In the genomic region with DNA sequence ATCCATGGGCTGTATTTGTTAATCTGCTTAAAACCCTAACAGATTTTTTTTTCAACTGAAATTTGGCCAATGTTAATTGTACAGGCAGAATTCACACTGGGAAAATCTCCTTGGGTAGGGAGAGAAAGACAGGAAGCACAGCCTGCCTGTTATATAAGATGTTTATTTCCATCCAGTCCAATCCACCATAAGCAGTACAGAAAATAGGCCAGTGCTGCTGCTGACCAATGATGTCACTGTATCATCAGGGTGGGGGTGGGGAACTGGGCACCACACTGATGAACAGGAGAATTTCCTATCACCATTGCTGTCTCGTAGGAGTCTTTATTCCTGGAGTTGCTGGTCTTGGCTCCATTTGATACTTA, we compare ENCODE assay signal across 9 mouse cellular contexts.
DNase-seq lines count a peak whose midpoint lies in the region; ATAC-seq lines count a peak whose summit lies in the region.
"Had no signal": no experiment of that assay in that cellular context is flagged by ENCODE, and none has a peak within 500 bp of the region (broad histone marks: within the 10 kb centered on the region; RNA-seq: fewer than 3 reads in every experiment).

No protein-coding gene starts in this region.

- H3K27ac ChIP-seq in forebrain, embryonic 11.5 days (ENCODE audit: low read depth, low read length), result no peak overlapping the region
- H3K27ac ChIP-seq in forebrain, embryonic 10.5 days, result no peak overlapping the region
- peak overlapping the region; percentile 31; the same call in 1 of the 2 replicates for H3K27ac ChIP-seq in forebrain, embryonic 13.5 days
- peak overlapping the region; percentile 21 for H3K27ac ChIP-seq in midbrain, embryonic 14.5 days (replicated peaks; ENCODE audit: low read depth, low read length)
- H3K27ac ChIP-seq: liver, embryonic 12.5 days had no signal

- H3K27me3 ChIP-seq in forebrain, embryonic 11.5 days (ENCODE audit: control insufficient read depth, insufficient read depth, low read length), result no peaks in the 10 kb centered on the region
- H3K27me3 ChIP-seq in forebrain, embryonic 10.5 days (ENCODE audit: poor library complexity, severe bottlenecking), result no peaks in the 10 kb centered on the region
- H3K27me3 ChIP-seq in forebrain, embryonic 13.5 days, result no peaks in the 10 kb centered on the region
- no peaks in the 10 kb centered on the region for H3K27me3 ChIP-seq in midbrain, embryonic 14.5 days (ENCODE audit: control insufficient read depth, insufficient read depth, low read length)
- H3K27me3 ChIP-seq: liver, embryonic 12.5 days had no signal

- no peak overlapping the region for H3K9ac ChIP-seq in forebrain, embryonic 11.5 days (ENCODE audit: low read length)
- H3K9ac ChIP-seq in forebrain, embryonic 13.5 days, result no peak overlapping the region
- no peak overlapping the region for H3K9ac ChIP-seq in midbrain, embryonic 14.5 days (replicated peaks; ENCODE audit: low read length)
- H3K9ac ChIP-seq: liver, embryonic 12.5 days had no signal

- H3K4me3 ChIP-seq in forebrain, embryonic 11.5 days (ENCODE audit: low read depth, low read length), result no peak overlapping the region
- no peak overlapping the region for H3K4me3 ChIP-seq in forebrain, embryonic 10.5 days
- H3K4me3 ChIP-seq in forebrain, embryonic 13.5 days, result no peak overlapping the region
- H3K4me3 ChIP-seq in midbrain, embryonic 14.5 days (replicated peaks; ENCODE audit: low read depth, low read length), result no peak overlapping the region
- H3K4me3 ChIP-seq: liver, embryonic 12.5 days had no signal

- DNase-seq in forebrain, embryonic 11.5 days (ENCODE audit: low spot score), result no peak
- DNase-seq in forebrain, embryonic 10.5 days (ENCODE audit: extremely low spot score, low spot score), result no peak
- peak; percentile 73 for DNase-seq in Muller cell, postnatal 12 days (ENCODE audit: inconsistent ontology term)
- peak; percentile 46 for DNase-seq in midbrain, embryonic 14.5 days
- no peak for DNase-seq in ovary, postnatal 10 days (ENCODE audit: low spot score)
- DNase-seq in kidney, adult 18-20 months, result no peak

- no peaks in the 10 kb centered on the region; the same call in 1 of the 2 replicates for H3K4me1 ChIP-seq in forebrain, embryonic 11.5 days (replicated peaks; ENCODE audit: control insufficient read depth, insufficient read depth, low read length)
- peaks cover 18% of the 10 kb centered on the region for H3K4me1 ChIP-seq in forebrain, embryonic 10.5 days
- peaks cover 15% of the 10 kb centered on the region for H3K4me1 ChIP-seq in forebrain, embryonic 13.5 days
- peaks cover 6% of the 10 kb centered on the region for H3K4me1 ChIP-seq in midbrain, embryonic 14.5 days (ENCODE audit: control insufficient read depth, insufficient read depth, low read length)
- H3K4me1 ChIP-seq: liver, embryonic 12.5 days had no signal

- WGBS in forebrain, embryonic 11.5 days, result 59% methylated on average over 1 of the region's 1 CpGs
- 74% methylated on average over 1 of the region's 1 CpGs for whole genome bisulfite sequencing in forebrain, embryonic 10.5 days
- WGBS in forebrain, embryonic 13.5 days, result 33% methylated on average over 1 of the region's 1 CpGs
- whole genome bisulfite sequencing in midbrain, embryonic 14.5 days, result 22% methylated on average over 1 of the region's 1 CpGs

- no peaks in the 10 kb centered on the region for H3K36me3 ChIP-seq in forebrain, embryonic 11.5 days (ENCODE audit: control insufficient read depth, insufficient read depth, low read length)
- no peaks in the 10 kb centered on the region for H3K36me3 ChIP-seq in forebrain, embryonic 10.5 days (replicated peaks)
- H3K36me3 ChIP-seq in forebrain, embryonic 13.5 days (ENCODE audit: poor library complexity, severe bottlenecking), result no peaks in the 10 kb centered on the region
- no peaks in the 10 kb centered on the region for H3K36me3 ChIP-seq in midbrain, embryonic 14.5 days (ENCODE audit: control insufficient read depth, insufficient read depth, low read length)
- H3K36me3 ChIP-seq: liver, embryonic 12.5 days had no signal

- peak; percentile 67 for ATAC-seq in forebrain, embryonic 11.5 days (replicated peaks; ENCODE audit: low FRiP score)
- peak; percentile 59 for ATAC-seq in forebrain, embryonic 13.5 days
- ATAC-seq in midbrain, embryonic 14.5 days (ENCODE audit: low FRiP score, low TSS enrichment), result no peak; the same call in 1 of the 2 replicates
- ATAC-seq in inflammation-experienced regulatory T-cells, adult 6 months, result no peak
- ATAC-seq: liver, embryonic 12.5 days had no signal

- H3K4me2 ChIP-seq in forebrain, embryonic 11.5 days (ENCODE audit: low read depth, low read length, severe bottlenecking), result no peak overlapping the region
- no peak overlapping the region for H3K4me2 ChIP-seq in forebrain, embryonic 13.5 days
- H3K4me2 ChIP-seq in midbrain, embryonic 14.5 days (ENCODE audit: low read length), result no peak overlapping the region
- H3K4me2 ChIP-seq: liver, embryonic 12.5 days had no signal

- H3K9me3 ChIP-seq in forebrain, embryonic 11.5 days (ENCODE audit: control insufficient read depth, low read length), result no peaks in the 10 kb centered on the region
- no peaks in the 10 kb centered on the region for H3K9me3 ChIP-seq in forebrain, embryonic 10.5 days
- no peaks in the 10 kb centered on the region for H3K9me3 ChIP-seq in forebrain, embryonic 13.5 days (replicated peaks)
- H3K9me3 ChIP-seq in midbrain, embryonic 14.5 days (ENCODE audit: control insufficient read depth, low read length), result no peaks in the 10 kb centered on the region
- H3K9me3 ChIP-seq: liver, embryonic 12.5 days had no signal

Comparison
In these comparisons a context has a peak if more than half of its experiments do, and no peak if none do; other contexts are left out.
1. H3K27ac ChIP-seq: peak in forebrain, embryonic 13.5 days (single experiment) and midbrain, embryonic 14.5 days (single experiment); none in forebrain, embryonic 11.5 days (single experiment) and forebrain, embryonic 10.5 days (single experiment).
2. ATAC-seq: peak in forebrain, embryonic 11.5 days (single experiment) and forebrain, embryonic 13.5 days (single experiment); none in midbrain, embryonic 14.5 days (single experiment) and inflammation-experienced regulatory T-cells, adult 6 months (single experiment).
3. DNase-seq: peak in Muller cell, postnatal 12 days (single experiment) and midbrain, embryonic 14.5 days (single experiment); none in forebrain, embryonic 11.5 days (single experiment), forebrain, embryonic 10.5 days (single experiment), ovary, postnatal 10 days (single experiment) and kidney, adult 18-20 months (single experiment).